Mouse (Mus musculus) ovary, postnatal 36 days (tissue): ENCODE measurements around the gene Sctr.
A peak's percentile ranks its signal among the peaks of the same experiment; 100 is the strongest.

Experiments used
- DNase-seq: peaks from one replicate; pipeline ENCODE4 v3.0.0; 2022; ENCODE audit warnings: low spot score, mixed read lengths

Sctr gene

DNA sequence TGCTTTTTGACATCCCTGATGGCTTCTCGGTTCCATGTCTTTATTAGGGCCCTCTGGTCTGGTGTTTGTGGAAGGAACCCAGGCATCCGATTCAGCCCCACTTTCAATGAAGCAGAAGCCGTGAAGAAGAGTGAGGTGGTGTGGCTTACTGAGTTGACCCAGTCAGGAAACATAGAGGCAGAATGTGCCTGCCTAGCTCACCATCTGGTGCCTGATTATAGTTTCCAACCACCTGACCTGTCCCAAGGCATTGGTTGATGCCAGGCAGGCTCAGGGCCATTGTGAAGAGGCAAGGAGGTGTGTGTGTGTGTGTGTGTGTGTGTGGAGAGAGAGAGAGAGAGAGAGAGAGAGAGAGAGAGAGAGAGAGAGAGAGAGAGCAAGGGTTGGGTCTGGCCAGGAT, 23.8 kb downstream of the Sctr start:
- DNase-seq, result no peak

DNA sequence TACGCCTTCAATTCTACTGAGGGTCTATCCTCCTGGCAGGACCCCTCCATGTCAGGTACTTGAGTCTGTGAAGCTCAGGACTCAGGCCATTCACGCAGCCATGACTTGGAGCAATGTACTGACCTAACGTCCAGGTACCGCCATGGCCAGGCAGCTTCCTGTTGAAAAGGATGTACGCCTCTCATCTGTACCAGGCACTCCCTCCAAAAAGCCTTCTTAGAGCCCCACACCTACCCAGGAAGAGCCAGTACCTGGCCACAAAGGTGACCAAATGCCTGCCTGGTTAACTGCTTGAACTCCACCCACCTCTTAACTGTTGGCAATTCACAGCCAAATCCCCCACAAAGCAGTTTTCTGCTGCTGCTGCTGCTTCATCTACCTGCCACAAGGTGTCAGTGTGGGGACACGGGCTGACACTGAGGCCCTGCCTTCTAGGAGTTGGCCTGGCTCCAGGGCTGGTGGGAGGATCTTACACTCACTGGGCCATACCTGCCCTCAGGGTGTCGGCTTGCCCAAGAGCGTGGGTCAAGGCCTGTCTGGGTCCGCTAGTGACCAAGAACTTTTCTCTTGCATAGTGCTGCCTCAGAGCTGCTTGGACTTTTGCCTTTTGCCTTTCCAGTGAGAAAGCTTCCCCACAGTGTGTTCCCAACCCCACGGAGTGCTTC, 26.2 kb downstream of the Sctr start:
- peak; percentile 79 for DNase-seq

DNA sequence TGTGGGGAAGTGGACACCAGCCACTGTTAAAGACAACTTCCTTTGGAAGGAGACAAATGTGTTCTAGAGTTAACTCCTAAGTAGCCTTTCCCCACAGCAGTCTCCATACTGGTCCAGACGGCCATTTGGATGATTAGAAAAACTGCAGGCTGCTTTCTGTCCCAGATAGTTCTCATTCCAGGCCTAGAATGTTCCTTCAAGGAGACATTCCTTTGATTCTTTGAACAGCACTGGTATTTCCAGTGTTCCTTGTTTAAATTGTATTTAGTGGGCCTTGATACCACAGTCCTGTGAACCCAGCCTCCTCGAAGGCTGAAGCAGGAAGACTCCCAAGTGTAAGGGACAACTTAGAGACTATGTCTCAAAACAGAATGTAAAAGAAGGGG, 26.8 kb downstream of the Sctr start:
- no peak for DNase-seq

DNA sequence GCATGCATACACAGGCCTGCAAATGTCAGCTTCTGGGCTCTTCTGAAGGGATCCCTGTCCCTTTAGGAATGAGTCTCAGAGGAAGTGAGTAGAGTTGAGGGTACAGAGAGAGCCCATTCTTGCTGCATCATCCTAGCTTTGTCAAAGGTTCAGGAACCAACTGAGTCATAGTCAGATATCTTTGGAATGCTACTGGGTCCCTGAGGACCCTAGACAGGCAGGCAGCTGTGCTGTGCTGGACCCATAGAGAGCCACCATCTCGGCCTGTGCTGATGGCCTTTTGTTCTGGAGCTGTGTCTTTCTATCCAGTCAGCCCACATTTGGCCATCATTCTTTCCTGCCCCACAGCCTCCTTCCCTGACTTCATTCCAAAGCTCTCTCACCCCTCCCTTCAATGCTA, 28.1 kb downstream of the Sctr start:
- no peak for DNase-seq

- no peak for DNase-seq
Observed at GRCm38 (mm10) chr1:120035456-120036034, 28.9 kb downstream of the Sctr start.

- DNase-seq, result no peak
Observed at GRCm38 (mm10) chr1:120037021-120037683, 30.5 kb downstream of the Sctr start.

- no peak for DNase-seq
Observed at GRCm38 (mm10) chr1:120038594-120038993, 31.9 kb downstream of the Sctr start.

- DNase-seq, result no peak
Observed at GRCm38 (mm10) chr1:120042421-120042820, 35.7 kb downstream of the Sctr start.

DNA sequence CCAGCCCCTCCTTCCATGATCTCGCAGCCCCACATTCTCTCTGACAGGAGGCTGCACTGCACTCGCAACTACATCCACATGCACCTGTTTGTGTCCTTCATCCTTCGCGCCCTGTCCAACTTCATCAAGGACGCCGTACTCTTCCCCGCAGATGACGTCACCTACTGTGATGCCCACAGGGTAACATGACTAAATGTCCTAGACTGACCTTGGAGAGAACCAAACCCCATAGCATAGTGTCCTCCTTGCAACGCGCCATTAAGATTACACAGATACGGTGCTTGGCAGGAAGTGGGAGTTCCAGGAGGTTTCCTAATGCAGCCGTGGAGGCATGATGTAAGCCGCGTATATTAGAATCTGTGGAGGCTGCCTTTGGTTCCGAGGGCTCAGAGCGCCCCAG, 37.9 kb downstream of the Sctr start:
- no peak for DNase-seq

GRCm38 (mm10) chr1:120047325-120047724, 40.6 kb downstream of the Sctr start:
- DNase-seq, result no peak

DNA sequence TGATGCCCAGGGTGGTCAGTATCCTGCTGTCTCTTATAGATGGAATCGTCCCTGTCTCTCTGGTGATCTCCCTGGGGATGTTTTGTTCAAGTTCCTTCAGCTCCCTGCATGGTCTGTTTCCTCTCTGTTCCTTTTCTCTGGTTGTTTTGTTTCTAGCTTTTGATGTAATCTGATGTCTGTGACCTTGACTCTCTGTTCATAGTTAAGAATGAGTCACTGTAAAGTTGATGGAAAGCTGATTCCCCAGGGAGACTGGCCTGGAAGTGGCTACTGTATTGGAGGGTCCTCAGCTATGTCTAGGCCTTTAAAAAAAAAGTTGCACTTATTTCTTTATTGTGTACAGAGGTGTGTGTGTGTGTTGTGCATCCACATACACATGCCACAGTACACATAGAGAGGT, 44.4 kb downstream of the Sctr start:
- no peak for DNase-seq

DNA sequence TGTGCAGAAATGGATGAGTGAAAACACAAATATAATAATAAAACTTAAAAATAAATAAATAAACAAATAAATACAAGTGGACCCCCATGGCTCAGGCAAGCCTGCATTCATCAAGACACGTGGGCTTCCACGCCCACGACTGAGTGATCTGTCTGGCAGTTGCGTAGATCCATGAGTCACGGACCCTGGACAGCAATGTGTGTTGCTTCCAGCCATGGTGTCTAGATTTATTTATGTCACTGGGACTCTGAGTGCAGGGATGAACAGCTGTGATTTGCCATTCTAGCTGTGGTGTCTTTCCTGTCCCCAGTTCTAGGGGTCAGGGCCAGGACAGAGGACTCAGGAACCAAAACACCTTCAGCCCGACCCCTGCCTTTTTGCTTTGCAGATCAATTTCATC, 48.3 kb downstream of the Sctr start:
- DNase-seq, result no peak

GRCm38 (mm10) chr1:120055475-120055874, 48.8 kb downstream of the Sctr start:
- DNase-seq, result no peak

DNA sequence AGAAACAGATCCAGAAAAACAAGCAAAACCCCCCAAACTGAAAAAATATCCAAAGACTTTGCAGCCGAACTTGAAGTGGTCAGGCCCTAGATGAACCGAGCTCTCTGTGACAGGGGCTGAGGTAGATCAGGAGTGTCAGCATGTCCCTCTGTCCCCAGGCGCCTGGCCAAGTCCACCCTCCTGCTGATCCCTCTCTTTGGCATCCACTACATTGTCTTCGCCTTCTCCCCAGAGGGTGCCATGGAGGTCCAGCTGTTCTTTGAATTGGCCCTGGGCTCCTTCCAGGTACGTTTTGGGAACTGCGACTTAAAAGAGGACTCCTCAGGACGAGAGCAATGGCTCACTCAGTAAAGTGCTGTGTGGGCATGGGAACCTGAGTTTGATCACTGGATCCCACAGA, 49.5 kb downstream of the Sctr start:
- no peak for DNase-seq

GRCm38 (mm10) chr1:120057044-120057443, 50.4 kb downstream of the Sctr start:
- no peak for DNase-seq

- no peak for DNase-seq
Observed at GRCm38 (mm10) chr1:120057674-120058430, 51.2 kb downstream of the Sctr start.

GRCm38 (mm10) chr1:120060687-120061086, 54.0 kb downstream of the Sctr start:
- DNase-seq, result no peak

DNA sequence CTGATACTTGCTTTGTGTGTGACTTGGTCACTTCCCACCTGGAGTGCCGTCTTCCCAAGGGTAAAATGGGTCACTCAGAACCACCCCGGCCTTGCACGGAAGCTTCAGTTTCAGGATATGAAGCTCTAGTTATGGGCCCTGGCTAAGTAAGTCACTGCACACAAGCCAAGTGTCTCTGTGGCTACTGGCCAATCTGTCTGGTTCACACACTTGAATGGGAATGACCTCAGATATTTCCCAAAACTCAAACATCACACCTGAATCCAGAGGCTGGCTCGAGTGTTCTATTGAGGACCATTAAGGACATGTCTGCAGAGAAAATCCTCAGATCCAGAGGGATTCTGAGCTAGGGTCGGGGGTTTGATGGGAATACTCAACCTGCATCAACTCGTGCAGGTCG, 55.5 kb downstream of the Sctr start:
- no peak for DNase-seq

GRCm38 (mm10) chr1:120064036-120064682, 57.5 kb downstream of the Sctr start:
- no peak for DNase-seq

GRCm38 (mm10) chr1:120066159-120066558, 59.5 kb downstream of the Sctr start:
- no peak for DNase-seq

GRCm38 (mm10) chr1:120066625-120067024, 59.9 kb downstream of the Sctr start:
- no peak for DNase-seq

GRCm38 (mm10) chr1:120069120-120069519, 62.4 kb downstream of the Sctr start:
- DNase-seq, result no peak
